Mouse (Mus musculus) MEL (cell line): Measurements from ENCODE around the gene Cebpzos. TPM values are rescaled to one million over a fixed set of nuclear protein-coding genes. Genes with fewer than 3 reads are reported as not detected.

Experiments
- DNase-seq: peaks from one replicate; pipeline ENCODE4 v3.0.0; 2011; ENCODE audit warnings: low read depth, low spot score
- H3K27ac ChIP-seq: 2 replicates; pipeline ENCODE4 v1.5.1; 2012; ENCODE audit warnings: low read depth, mild to moderate bottlenecking, control low read depth, low read length, moderate library complexity; ENCODE audit not compliant: control insufficient read depth
- H3K27me3 ChIP-seq, 2 experiments: fragments of 150-350 bp in 1 of 2; sonication (generic) in 1 of 2; 2 replicates each; pipeline ENCODE4 v1.6.1; 2012; ENCODE audit warnings: low read length in 2 of 2, mild to moderate bottlenecking in 2 of 2, improper control_type of control experiment in 1 of 2, moderate library complexity in 1 of 2; ENCODE audit not compliant: insufficient read depth in 2 of 2, control insufficient read depth in 1 of 2
- H3K36me3 ChIP-seq, 2 experiments: 2 replicates each; pipeline ENCODE4 v1.6.1; 2012 to 2014; ENCODE audit warnings: low read length in 2 of 2, improper control_type of control experiment in 1 of 2, inconsistent platforms in 1 of 2, mild to moderate bottlenecking in 1 of 2; ENCODE audit not compliant: insufficient read depth in 2 of 2, control insufficient read depth in 1 of 2
- H3K4me1 ChIP-seq, 2 experiments: fragments of 150-350 bp in 1 of 2; sonication (generic) in 1 of 2; 2 replicates each; pipeline ENCODE4 v1.6.1; 2012; ENCODE audit warnings: low read length in 2 of 2, improper control_type of control experiment in 1 of 2, mild to moderate bottlenecking in 1 of 2; ENCODE audit not compliant: insufficient read depth in 2 of 2, control insufficient read depth in 1 of 2
- H3K4me3 ChIP-seq, 2 experiments: fragments of 150-350 bp in 1 of 2; sonication (generic) in 1 of 2; 2 replicates each; pipeline ENCODE4 v1.5.1; 2012; ENCODE audit warnings: low read depth in 2 of 2, low read length in 2 of 2, mild to moderate bottlenecking in 2 of 2, moderate library complexity in 2 of 2, control low read depth in 1 of 2, improper control_type of control experiment in 1 of 2; ENCODE audit not compliant: control insufficient read depth in 1 of 2, insufficient read depth in 1 of 2
- H3K79me2 ChIP-seq: 2 replicates; pipeline ENCODE4 v1.6.1; 2012; ENCODE audit warnings: mild to moderate bottlenecking, low read length, moderate library complexity; ENCODE audit not compliant: control insufficient read depth, poor library complexity, insufficient read depth
- H3K9ac ChIP-seq: 2 replicates; pipeline ENCODE4 v1.6.1; 2012; ENCODE audit warnings: low read depth, mild to moderate bottlenecking, control low read depth, low read length, moderate library complexity; ENCODE audit not compliant: control insufficient read depth, poor library complexity, severe bottlenecking
- H3K9me3 ChIP-seq: fragments of 150-350 bp; sonication (generic); replicated peaks from 2 replicates; pipeline ENCODE4 v1.6.1; 2012; ENCODE audit warnings: mild to moderate bottlenecking, low read length, improper control_type of control experiment, moderate library complexity; ENCODE audit not compliant: insufficient read depth
- CHD1 ChIP-seq: IDR thresholded peaks from 2 replicates; pipeline ENCODE4 v1.6.1; 2012; ENCODE audit warnings: low read depth, mild to moderate bottlenecking, inconsistent platforms, low read length, improper control_type of control experiment
- CHD2 ChIP-seq: IDR thresholded peaks from 2 replicates; pipeline ENCODE4 v1.6.1; 2011; ENCODE audit warnings: low read length, improper control_type of control experiment
- CTCF ChIP-seq, 3 experiments: IDR thresholded peaks in 2 of 3; conservative IDR thresholded peaks in 1 of 3; 2 replicates each; pipeline ENCODE4 v1.5.1; 2011 to 2012; ENCODE audit warnings: low read length in 3 of 3, low read depth in 2 of 3, mild to moderate bottlenecking in 2 of 3, improper control_type of control experiment in 1 of 3, inconsistent platforms in 1 of 3, mixed read lengths in 1 of 3, moderate library complexity in 1 of 3; ENCODE audit not compliant: control insufficient read depth in 1 of 3, insufficient read depth in 1 of 3, poor library complexity in 1 of 3, severe bottlenecking in 1 of 3
- E2F4 ChIP-seq: IDR thresholded peaks from 2 replicates; pipeline ENCODE4 v1.6.1; 2011; ENCODE audit warnings: low read depth, low read length, improper control_type of control experiment, borderline replicate concordance
- ELF1 ChIP-seq: IDR thresholded peaks from 2 replicates; pipeline ENCODE4 v1.6.1; 2014; ENCODE audit warnings: low read depth, mild to moderate bottlenecking, inconsistent platforms, low read length, improper control_type of control experiment, moderate library complexity
- ETS1 ChIP-seq: IDR thresholded peaks from 2 replicates; pipeline ENCODE4 v1.6.1; 2012; ENCODE audit warnings: low read depth, mild to moderate bottlenecking, inconsistent platforms, low read length, improper control_type of control experiment, moderate library complexity
- HCFC1 ChIP-seq: IDR thresholded peaks from 2 replicates; pipeline ENCODE4 v1.6.1; 2012; ENCODE audit warnings: low read depth, mild to moderate bottlenecking, inconsistent platforms, low read length, improper control_type of control experiment, moderate library complexity
- KAT2A ChIP-seq: conservative IDR thresholded peaks from 2 replicates; pipeline ENCODE4 v1.6.1; 2012; ENCODE audit warnings: low read depth, low read length, improper control_type of control experiment, inconsistent platforms
- MAFK ChIP-seq: IDR thresholded peaks from 2 replicates; pipeline ENCODE4 v1.6.1; 2011; ENCODE audit warnings: low read depth, mild to moderate bottlenecking, low read length, improper control_type of control experiment, borderline replicate concordance
- MAX ChIP-seq: IDR thresholded peaks from 2 replicates; pipeline ENCODE4 v1.6.1; 2011; ENCODE audit warnings: low read length, improper control_type of control experiment
- MAZ ChIP-seq: IDR thresholded peaks from 2 replicates; pipeline ENCODE4 v1.6.1; 2012; ENCODE audit warnings: low read depth, mild to moderate bottlenecking, inconsistent platforms, low read length, improper control_type of control experiment
- MEF2A ChIP-seq: IDR thresholded peaks from 2 replicates; pipeline ENCODE4 v1.6.1; 2014; ENCODE audit warnings: low read depth, mild to moderate bottlenecking, inconsistent platforms, low read length, improper control_type of control experiment; ENCODE audit not compliant: poor library complexity, insufficient replicate concordance, severe bottlenecking; ENCODE audit errors: extremely low read depth
- MXI1 ChIP-seq: IDR thresholded peaks from 2 replicates; pipeline ENCODE4 v1.6.1; 2011; ENCODE audit warnings: mild to moderate bottlenecking, low read depth, low read length, improper control_type of control experiment
- MYB ChIP-seq: IDR thresholded peaks from 2 replicates; pipeline ENCODE4 v1.6.1; 2011; ENCODE audit warnings: mild to moderate bottlenecking, low read depth, low read length, improper control_type of control experiment
- MYC ChIP-seq: IDR thresholded peaks from 2 replicates; pipeline ENCODE4 v1.6.1; 2011; ENCODE audit warnings: low read depth, mild to moderate bottlenecking, low read length, improper control_type of control experiment, moderate library complexity
- NELFE ChIP-seq: IDR thresholded peaks from 2 replicates; pipeline ENCODE4 v1.6.1; 2011; ENCODE audit warnings: low read depth, low read length, improper control_type of control experiment
- NRF1 ChIP-seq: IDR thresholded peaks from 2 replicates; pipeline ENCODE4 v1.6.1; 2014; ENCODE audit warnings: low read depth, mild to moderate bottlenecking, inconsistent platforms, low read length, improper control_type of control experiment, moderate library complexity; ENCODE audit not compliant: poor library complexity, insufficient read depth, severe bottlenecking
- POLR2A ChIP-seq, 2 experiments: IDR thresholded peaks; 2 replicates each; pipeline ENCODE4 v1.6.1; 2011 to 2012; ENCODE audit warnings: low read length in 2 of 2, mild to moderate bottlenecking in 2 of 2, control low read depth in 1 of 2, improper control_type of control experiment in 1 of 2, low read depth in 1 of 2, moderate library complexity in 1 of 2; ENCODE audit not compliant: control insufficient read depth in 1 of 2, insufficient read depth in 1 of 2, poor library complexity in 1 of 2
- POLR2AphosphoS2 ChIP-seq: IDR thresholded peaks from 2 replicates; pipeline ENCODE4 v1.6.1; 2011; ENCODE audit warnings: low read length, improper control_type of control experiment
- RCOR1 ChIP-seq: IDR thresholded peaks from 2 replicates; pipeline ENCODE4 v1.6.1; 2012; ENCODE audit warnings: low read depth, mild to moderate bottlenecking, inconsistent platforms, low read length, improper control_type of control experiment
- SIN3A ChIP-seq: IDR thresholded peaks from 2 replicates; pipeline ENCODE4 v1.6.1; 2012; ENCODE audit warnings: low read length, improper control_type of control experiment, inconsistent platforms
- SMC3 ChIP-seq: IDR thresholded peaks from 2 replicates; pipeline ENCODE4 v1.6.1; 2011; ENCODE audit warnings: low read depth, low read length, improper control_type of control experiment
- TAL1 ChIP-seq: IDR thresholded peaks from 2 replicates; pipeline ENCODE4 v1.6.1; 2012; ENCODE audit warnings: mild to moderate bottlenecking, inconsistent platforms, low read length, moderate library complexity, mixed read lengths
- TBP ChIP-seq: IDR thresholded peaks from 2 replicates; pipeline ENCODE4 v1.8.0; 2011; ENCODE audit warnings: low read depth, low read length, improper control_type of control experiment
- TCF12 ChIP-seq: IDR thresholded peaks from 2 replicates; pipeline ENCODE4 v1.6.1; 2014; ENCODE audit warnings: low read depth, mild to moderate bottlenecking, inconsistent platforms, low read length, improper control_type of control experiment, moderate library complexity
- UBTF ChIP-seq: IDR thresholded peaks from 2 replicates; pipeline ENCODE4 v1.6.1; 2012; ENCODE audit warnings: low read depth, mild to moderate bottlenecking, inconsistent platforms, low read length, improper control_type of control experiment, moderate library complexity, borderline replicate concordance; ENCODE audit not compliant: insufficient read depth
- USF1 ChIP-seq: IDR thresholded peaks from 2 replicates; pipeline ENCODE4 v1.6.1; 2014; ENCODE audit warnings: low read depth, mild to moderate bottlenecking, inconsistent platforms, low read length, improper control_type of control experiment, moderate library complexity
- USF2 ChIP-seq, 2 experiments: IDR thresholded peaks; 2 replicates each; pipeline ENCODE4 v1.6.1; 2011 to 2012; ENCODE audit warnings: improper control_type of control experiment in 2 of 2, low read length in 2 of 2, borderline replicate concordance in 1 of 2, inconsistent platforms in 1 of 2, low read depth in 1 of 2, mild to moderate bottlenecking in 1 of 2; ENCODE audit not compliant: insufficient read depth in 1 of 2
- ZKSCAN1 ChIP-seq: IDR thresholded peaks from 2 replicates; pipeline ENCODE4 v1.6.1; 2012; ENCODE audit warnings: low read depth, mild to moderate bottlenecking, inconsistent platforms, low read length, improper control_type of control experiment, moderate library complexity
- ZMIZ1 ChIP-seq: IDR thresholded peaks from 2 replicates; pipeline ENCODE4 v1.6.1; 2012; ENCODE audit warnings: low read depth, mild to moderate bottlenecking, inconsistent platforms, low read length, improper control_type of control experiment, moderate library complexity
- polyA plus RNA-seq, 2 experiments: library from polyadenylated mRNA; stranded (reverse) in 1 of 2; unstranded in 1 of 2; fragments of >175 nt in 1 of 2; fragments of >200 nt in 1 of 2; gene quantifications; 2 replicates each; pipeline versions ENCODE4 v1.2.1 to v1.2.4; 2012; ENCODE audit warnings: low replicate concordance in 2 of 2, low read depth in 1 of 2; ENCODE audit not compliant: insufficient read length in 2 of 2, insufficient read depth in 1 of 2, missing spikeins in 1 of 2
- total RNA-seq: library from RNA; depleted of rRNA; stranded (reverse); fragments of 300-350 nt; gene quantifications from 2 replicates; pipeline ENCODE4 v1.2.3, GENCODE M21; 2012; rRNA removed

Gene Cebpzos
- 18.1 and 18.9 TPM in 2 replicates for total RNA-seq
- 10 to 100 TPM in 1 of 2 experiments, not detected in 1; 30.2 TPM for polyA plus RNA-seq

GRCm38 (mm10) chr17:78916369-78916813, at the start of gene Cebpzos:
TSS of gene Cebpzos (plus strand) at chr17:78916500.
- peak; percentile 95 for DNase-seq
- peaks cover 0 to 14% of the 10 kb centered on the region in 2 experiments; a peak in 3 of 4 replicates for H3K4me1 ChIP-seq

DNA sequence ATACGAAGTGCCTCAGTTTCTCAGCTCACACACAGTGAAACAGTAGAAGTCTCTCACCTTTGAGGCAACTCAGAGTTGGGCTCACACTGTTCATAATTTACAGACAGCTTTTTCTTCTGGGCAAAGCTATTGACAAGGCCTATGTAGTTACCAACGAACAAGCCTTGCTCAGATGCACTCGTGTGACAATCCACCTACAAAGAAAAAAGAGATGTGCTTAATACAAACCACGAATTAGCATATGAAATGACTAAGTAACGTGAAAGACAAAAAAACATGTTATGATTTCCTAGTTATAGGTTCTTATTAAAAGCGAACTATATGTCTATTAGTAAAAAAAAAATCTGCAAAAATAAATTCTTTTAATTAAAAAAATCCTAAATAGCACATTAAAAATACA, 42.4 kb upstream of the Cebpzos start:
- Histone ChIP-seq H3K4me1 (no peaks in the 10 kb centered on the region), H3K79me2 (no peaks in the 10 kb centered on the region), H3K36me3 (no peaks in the 10 kb centered on the region; a peak in 2 of 4 replicates)
- TF ChIP-seq POLR2A (IDR thresholded peaks at IDR 0.05; ENCODE audit: control insufficient read depth in 1 of 2, insufficient read depth in 1 of 2, low read depth in 1 of 2, low read length in 2 of 2, poor library complexity in 1 of 2) (no peak), E2F4 (no peak), MAFK (no peak), KAT2A (no peak), ELF1 (no peak), MYB (no peak), MXI1 (no peak), ZKSCAN1 (no peak), POLR2AphosphoS2 (no peak), CTCF (IDR thresholded peaks at IDR 0.05 in 2 of 3, conservative IDR thresholded peaks at IDR 0.05 in 1 of 3; ENCODE audit: control insufficient read depth in 1 of 3, insufficient read depth in 1 of 3, low read depth in 2 of 3, low read length in 3 of 3, poor library complexity in 1 of 3, severe bottlenecking in 1 of 3) (no peak), CHD1 (no peak), CHD2 (no peak), NELFE (no peak), HCFC1 (no peak), MEF2A (no peak), USF1 (no peak)
- TF ChIP-seq, all 39 proteins: peak for 0
- Histone ChIP-seq H3K27ac (no peak overlapping the region), H3K9ac (no peak overlapping the region), H3K27me3 (no peaks in the 10 kb centered on the region), H3K4me3 (no peak overlapping the region), H3K9me3 (no peaks in the 10 kb centered on the region)
- no peak for DNase-seq

More at GRCm38 (mm10) chr17:78916369-78916813, at the start of gene Cebpzos:
- Histone ChIP-seq H3K27ac (peak within 1 kb of the TSS; percentile 53), H3K27me3 (no peaks in the 10 kb centered on the region)
- TF ChIP-seq UBTF (no peak), MYB (no peak), NELFE (peak; percentile 63; the same call in 1 of the 2 replicates), MXI1 (peak; percentile 82), TAL1 (no peak), POLR2A (IDR thresholded peaks at IDR 0.05; ENCODE audit: control insufficient read depth in 1 of 2, insufficient read depth in 1 of 2, low read depth in 1 of 2, low read length in 2 of 2, poor library complexity in 1 of 2) (peak; percentile 55 to 86; a peak in 3 of 4 replicates), ZKSCAN1 (no peak), ETS1 (no peak), HCFC1 (peak; percentile 89), TBP (peak; percentile 42; the same call in 1 of the 2 replicates), ZMIZ1 (no peak), MEF2A (no peak), MAX (peak; percentile 53; the same call in 1 of the 2 replicates), SMC3 (no peak), TCF12 (peak; percentile 5), RCOR1 (no peak), MYC (0 out of 2 replicates have a peak, but pooled peaks have one; percentile 23), ELF1 (peak; percentile 84), SIN3A (peak; percentile 44; the same call in 1 of the 2 replicates), E2F4 (no peak), KAT2A (peak; percentile 68; the same call in 1 of the 2 replicates), MAZ (0 out of 2 replicates have a peak, but pooled peaks have one; percentile 38), USF2 (IDR thresholded peaks at IDR 0.05; ENCODE audit: borderline replicate concordance in 1 of 2, insufficient read depth in 1 of 2, low read depth in 1 of 2, low read length in 2 of 2) (no peak), NRF1 (peak; percentile 80)
- TF ChIP-seq, all 39 proteins: peak for 13
- H3K79me2 ChIP-seq: no peaks in the 10 kb centered on the region; the same call in 1 of the 2 replicates
- peak within 1 kb of the TSS; percentile 76 for H3K9ac ChIP-seq
- H3K9me3 ChIP-seq: no peaks in the 10 kb centered on the region
- H3K36me3 ChIP-seq: peaks cover 4 to 12% of the 10 kb centered on the region in 2 experiments
- H3K4me3 ChIP-seq: peak within 1 kb of the TSS; percentile 65
